Mouse (Mus musculus): ENCODE data around the gene Tmem245. TPM values are rescaled to one million over a fixed set of nuclear protein-coding genes. Genes with fewer than 3 reads are reported as not detected.

Gene Tmem245
- total and polyA plus RNA-seq, 3 experiments = 7.3 to 15.0 (median 7.7) TPM

DNA sequence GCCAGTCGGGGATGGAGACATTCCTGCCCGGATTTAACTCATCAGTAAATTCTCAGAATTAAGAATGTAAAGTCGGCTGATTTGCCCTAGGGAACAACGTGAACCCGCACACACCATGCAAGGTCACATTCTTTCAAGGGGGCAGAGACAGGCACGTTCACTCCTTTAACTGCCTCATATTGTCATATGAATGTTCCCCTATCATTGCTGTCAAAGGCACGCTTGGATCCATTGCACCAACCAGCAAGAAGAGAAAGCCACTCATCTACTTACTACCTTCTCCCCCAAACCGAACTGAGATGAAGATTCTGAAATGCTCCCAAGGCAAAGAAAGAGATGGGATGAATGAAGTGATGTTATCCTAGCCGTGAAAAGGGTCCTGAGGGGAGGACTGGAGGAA is 88.5 kb downstream of the Tmem245 start:
- Histone ChIP-seq H3K27me3 (ENCODE audit: control insufficient read depth in 1 of 2, insufficient read depth in 2 of 2, low read length in 2 of 2) (no peaks in the 10 kb centered on the region), H3K9ac (ENCODE audit: control insufficient read depth, low read depth, low read length, poor library complexity, severe bottlenecking) (no peak overlapping the region), H3K4me1 (ENCODE audit: control insufficient read depth in 1 of 2, insufficient read depth in 2 of 2, low read length in 2 of 2) (peaks cover 5% of the 10 kb centered on the region in 2 experiments), H3K4me3 (ENCODE audit: control insufficient read depth in 1 of 2, insufficient read depth in 1 of 2, low read depth in 2 of 2, low read length in 2 of 2) (no peak overlapping the region), H3K27ac (ENCODE audit: control insufficient read depth, low read depth, low read length) (no peak overlapping the region), H3K36me3 (ENCODE audit: control insufficient read depth in 1 of 2, insufficient read depth in 2 of 2, low read length in 2 of 2) (peaks cover 0 to 11% of the 10 kb centered on the region in 2 experiments; a peak in 2 of 4 replicates), H3K9me3 (replicated peaks; ENCODE audit: insufficient read depth, low read length) (no peaks in the 10 kb centered on the region), H3K79me2 (ENCODE audit: control insufficient read depth, insufficient read depth, low read length, poor library complexity) (no peaks in the 10 kb centered on the region)
- TF ChIP-seq ZC3H11A (IDR thresholded peaks at IDR 0.05; ENCODE audit: low read depth, low read length) (no peak), ZNF384 (IDR thresholded peaks at IDR 0.05; ENCODE audit: low read depth, low read length) (no peak), POLR2AphosphoS5 (IDR thresholded peaks at IDR 0.05; ENCODE audit: borderline replicate concordance, low read depth, low read length) (no peak), POLR2A (IDR thresholded peaks at IDR 0.05; ENCODE audit: control insufficient read depth in 1 of 2, insufficient read depth in 1 of 2, low read depth in 1 of 2, low read length in 2 of 2, poor library complexity in 1 of 2) (no peak), JUND (IDR thresholded peaks at IDR 0.05; ENCODE audit: low read depth, low read length) (no peak), MXI1 (IDR thresholded peaks at IDR 0.05; ENCODE audit: low read depth, low read length) (no peak), GABPA (IDR thresholded peaks at IDR 0.05; ENCODE audit: low read depth, low read length) (no peak), SIN3A (IDR thresholded peaks at IDR 0.05; ENCODE audit: low read length) (no peak), TAL1 (IDR thresholded peaks at IDR 0.05; ENCODE audit: low read length) (no peak), USF1 (IDR thresholded peaks at IDR 0.05; ENCODE audit: low read depth, low read length) (no peak), UBTF (IDR thresholded peaks at IDR 0.05; ENCODE audit: borderline replicate concordance, insufficient read depth, low read depth, low read length) (no peak), USF2 (IDR thresholded peaks at IDR 0.05; ENCODE audit: borderline replicate concordance in 1 of 2, insufficient read depth in 1 of 2, low read depth in 1 of 2, low read length in 2 of 2) (no peak), RCOR1 (IDR thresholded peaks at IDR 0.05; ENCODE audit: low read depth, low read length) (no peak), MAX (IDR thresholded peaks at IDR 0.05; ENCODE audit: low read length) (no peak)
- no peak for DNase-seq (ENCODE audit: low read depth, low spot score)

DNA sequence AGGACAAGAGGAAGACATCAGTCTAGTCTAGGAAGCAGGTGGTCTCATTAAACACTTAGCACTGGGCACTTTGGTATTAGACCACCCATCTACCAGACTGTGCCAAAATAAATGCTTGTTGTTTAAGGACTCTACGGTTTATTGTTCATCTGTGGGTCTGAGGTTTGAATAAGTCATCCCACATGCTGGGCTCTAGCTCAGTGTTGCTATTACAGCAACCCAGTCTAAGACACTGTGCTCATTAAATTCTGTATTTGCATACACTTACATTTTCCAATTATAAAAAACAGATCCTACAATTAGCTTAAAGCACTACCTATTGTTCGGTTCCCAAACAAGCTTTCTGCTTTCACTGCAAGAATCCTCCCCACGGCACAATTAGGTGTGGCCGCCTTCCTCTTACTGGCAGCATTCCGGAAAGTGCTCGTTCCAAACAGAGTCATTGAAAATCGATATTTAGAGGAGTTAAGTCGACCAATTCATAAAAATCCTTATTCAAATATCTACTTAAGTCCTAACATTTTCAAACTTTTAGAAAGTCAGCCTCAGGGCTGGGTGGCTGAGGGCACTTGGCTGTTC is 90.8 kb downstream of the Tmem245 start:
- Histone ChIP-seq H3K27ac (ENCODE audit: control insufficient read depth, low read depth, low read length) (no peak overlapping the region), H3K4me1 (ENCODE audit: control insufficient read depth in 1 of 2, insufficient read depth in 2 of 2, low read length in 2 of 2) (peaks cover 0 to 2% of the 10 kb centered on the region in 2 experiments; a peak in 2 of 4 replicates), H3K79me2 (ENCODE audit: control insufficient read depth, insufficient read depth, low read length, poor library complexity) (no peaks in the 10 kb centered on the region), H3K9me3 (replicated peaks; ENCODE audit: insufficient read depth, low read length) (no peaks in the 10 kb centered on the region), H3K36me3 (ENCODE audit: control insufficient read depth in 1 of 2, insufficient read depth in 2 of 2, low read length in 2 of 2) (peaks cover 0 to 2% of the 10 kb centered on the region in 2 experiments; a peak in 2 of 4 replicates), H3K9ac (ENCODE audit: control insufficient read depth, low read depth, low read length, poor library complexity, severe bottlenecking) (no peak overlapping the region), H3K27me3 (ENCODE audit: control insufficient read depth in 1 of 2, insufficient read depth in 2 of 2, low read length in 2 of 2) (no peaks in the 10 kb centered on the region), H3K4me3 (ENCODE audit: control insufficient read depth in 1 of 2, insufficient read depth in 1 of 2, low read depth in 2 of 2, low read length in 2 of 2) (no peak overlapping the region)
- DNase-seq (ENCODE audit: low read depth, low spot score) = no peak
- TF ChIP-seq GABPA (IDR thresholded peaks at IDR 0.05; ENCODE audit: low read depth, low read length) = no peak
- TF ChIP-seq JUND (IDR thresholded peaks at IDR 0.05; ENCODE audit: low read depth, low read length) = no peak
- no peak for TF ChIP-seq MYB (IDR thresholded peaks at IDR 0.05; ENCODE audit: low read depth, low read length)
- no peak for TF ChIP-seq USF1 (IDR thresholded peaks at IDR 0.05; ENCODE audit: low read depth, low read length)
- no peak for TF ChIP-seq USF2 (IDR thresholded peaks at IDR 0.05; ENCODE audit: borderline replicate concordance in 1 of 2, insufficient read depth in 1 of 2, low read depth in 1 of 2, low read length in 2 of 2)
- no peak for TF ChIP-seq ZNF384 (IDR thresholded peaks at IDR 0.05; ENCODE audit: low read depth, low read length)
- TF ChIP-seq RCOR1 (IDR thresholded peaks at IDR 0.05; ENCODE audit: low read depth, low read length) = no peak
- TF ChIP-seq RAD21 (IDR thresholded peaks at IDR 0.05; ENCODE audit: low read depth, low read length) = no peak
- no peak for TF ChIP-seq NRF1 (IDR thresholded peaks at IDR 0.05; ENCODE audit: insufficient read depth, low read depth, low read length, poor library complexity, severe bottlenecking)
- no peak for TF ChIP-seq ZC3H11A (IDR thresholded peaks at IDR 0.05; ENCODE audit: low read depth, low read length)
- TF ChIP-seq MAZ (IDR thresholded peaks at IDR 0.05; ENCODE audit: low read depth, low read length) = no peak
- TF ChIP-seq TBP (IDR thresholded peaks at IDR 0.05; ENCODE audit: low read depth, low read length) = no peak
- TF ChIP-seq KAT2A (conservative IDR thresholded peaks at IDR 0.05; ENCODE audit: low read depth, low read length) = no peak
